27 mouse cellular contexts compared by ENCODE assay signal in genomic region chr15:95430000-95430399, GRCm38 (mm10).
DNase-seq lines count a peak whose midpoint lies in the region; ATAC-seq lines count a peak whose summit lies in the region.
"Had no signal": no experiment of that assay in that cellular context is flagged by ENCODE, and none has a peak within 500 bp of the region (broad histone marks: within the 10 kb centered on the region; RNA-seq: fewer than 3 reads in every experiment).

No protein-coding gene starts in this region.

- peak; percentile 11 to 71 for DNase-seq in frontal cortex, adult 2 months (ENCODE audit: extremely low spot score in 1 of 2, low spot score in 1 of 2)
- no peak for DNase-seq in frontal cortex, postnatal 10 days (ENCODE audit: low spot score in 2 of 2)
- peak; percentile 25 to 60 for DNase-seq in left cerebral cortex, adult 8-10 months (ENCODE audit: low spot score in 2 of 2)
- DNase-seq in left cerebral cortex, adult 11 months (ENCODE audit: low spot score) = no peak
- peak; percentile 70 for DNase-seq in brain, adult 2 months (ENCODE audit: low read depth, low spot score)
- DNase-seq in right cerebral cortex, postnatal 36 days (ENCODE audit: low spot score in 2 of 2) = peak; percentile 36 to 45
- DNase-seq: adrenal gland, postnatal 10 days; cerebellum, adult 11 months; cerebellum, adult 9-10 months; cerebellum, postnatal 36 days; gastrocnemius, postnatal 14 days; heart, adult 11 months; heart, postnatal 4 days; kidney, adult 11 months; kidney, postnatal 25 days; liver; lung, adult 2 months; lung, postnatal 10 days; retina, postnatal 1 day; spleen, adult 18-20 months; thymus, adult 18-20 months; thymus, postnatal 25 days had no signal

- ATAC-seq in CD4-positive, CD25-positive, alpha-beta regulatory T cell, adult 4 months = no peak
- ATAC-seq: forebrain, embryonic 13.5 days; inflammation-experienced regulatory T-cells, adult 6 months; midbrain, embryonic 15.5 days; Patski had no signal

Comparison
In these comparisons a context has a peak if more than half of its experiments do, and no peak if none do; other contexts are left out.
1. DNase-seq: peak in frontal cortex, adult 2 months (2 of 2), left cerebral cortex, adult 8-10 months (2 of 2), brain, adult 2 months (single experiment) and right cerebral cortex, postnatal 36 days (2 of 2); none in frontal cortex, postnatal 10 days (0 of 2) and left cerebral cortex, adult 11 months (single experiment).